In the genomic region with DNA sequence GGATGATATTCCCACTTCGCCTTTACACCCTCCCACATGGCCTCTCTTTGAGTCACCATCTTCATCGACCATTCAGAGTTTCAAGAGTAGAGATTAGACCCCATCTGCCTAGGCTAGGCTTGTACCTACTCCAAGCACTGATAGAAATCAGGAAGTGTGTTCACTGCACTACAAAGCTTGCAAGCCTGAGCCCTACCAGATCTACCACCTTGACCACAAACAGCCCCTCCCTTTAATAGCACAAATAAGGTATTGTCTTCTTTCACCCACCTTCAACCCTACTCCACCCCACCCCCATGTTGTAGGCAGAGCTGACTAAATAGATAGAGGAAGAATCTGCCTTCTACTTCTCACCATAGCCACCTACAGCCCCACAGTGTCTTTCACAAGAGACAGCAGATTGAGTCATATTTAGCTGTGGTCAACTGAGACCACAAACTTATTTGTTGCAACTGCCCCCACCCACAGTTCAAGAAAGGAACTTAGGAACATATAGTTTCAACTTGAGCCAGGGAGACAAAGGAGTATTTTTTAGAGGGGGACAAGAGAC, we compare ENCODE assay signal across 12 mouse cellular contexts. TPM values are rescaled to one million over a fixed set of nuclear protein-coding genes. Genes with fewer than 3 reads are reported as not detected.
DNase-seq lines count a peak whose midpoint lies in the region; ATAC-seq lines count a peak whose summit lies in the region.
"Had no signal": no experiment of that assay in that cellular context is flagged by ENCODE, and none has a peak within 500 bp of the region (broad histone marks: within the 10 kb centered on the region; RNA-seq: fewer than 3 reads in every experiment).

No protein-coding gene starts in this region.

- H3K4me2 ChIP-seq in heart, embryonic 11.5 days: no peak overlapping the region
- H3K4me2 ChIP-seq: neural tube, embryonic 13.5 days had no signal

- H3K27me3 ChIP-seq in heart, embryonic 11.5 days (ENCODE audit: control insufficient read depth, insufficient read depth, low read length): no peaks in the 10 kb centered on the region
- H3K27me3 ChIP-seq: neural tube, embryonic 13.5 days had no signal

- no peak overlapping the region for H3K9ac ChIP-seq in heart, embryonic 11.5 days (ENCODE audit: low read depth, low read length)
- H3K9ac ChIP-seq: neural tube, embryonic 13.5 days had no signal

- H3K36me3 ChIP-seq in heart, embryonic 11.5 days (ENCODE audit: control insufficient read depth, insufficient read depth, low read length): no peaks in the 10 kb centered on the region
- H3K36me3 ChIP-seq in macrophage (ENCODE audit: inconsistent target): peaks cover 22% of the 10 kb centered on the region; the same call in 1 of the 2 replicates
- H3K36me3 ChIP-seq: forebrain, embryonic 10.5 days; neural tube, embryonic 13.5 days had no signal

- H3K79me2 ChIP-seq in macrophage (ENCODE audit: inconsistent target): peaks cover 77% of the 10 kb centered on the region

- ATAC-seq in heart, embryonic 11.5 days (replicated peaks; ENCODE audit: insufficient number of reproducible peaks, low FRiP score, low TSS enrichment): no peak
- no peak for ATAC-seq in megakaryocyte-erythroid progenitor cell, adult 5-6 weeks (replicated peaks; ENCODE audit: low FRiP score, low TSS enrichment, poor library complexity, severe bottlenecking)

- DNase-seq in heart, adult 11 months: peak; percentile 94
- peak; percentile 59 for DNase-seq in 3T3-L1 (ENCODE audit: low read depth, low spot score)
- DNase-seq in brain, adult 2 months (ENCODE audit: low read depth, low spot score): peak; percentile 35
- no peak for DNase-seq in adrenal gland, postnatal 25 days
- DNase-seq in ovary, postnatal 36 days (ENCODE audit: low spot score): no peak
- DNase-seq: left cerebral cortex, postnatal 4 days; right cerebral cortex, postnatal 14 days had no signal

- no peak overlapping the region for H3K4me3 ChIP-seq in heart, embryonic 11.5 days (ENCODE audit: low read depth, low read length)
- H3K4me3 ChIP-seq in macrophage (ENCODE audit: inconsistent target): no peak overlapping the region
- H3K4me3 ChIP-seq: forebrain, embryonic 10.5 days; neural tube, embryonic 13.5 days had no signal

- 64% methylated on average over 2 of the region's 2 CpGs for WGBS in heart, embryonic 11.5 days (ENCODE audit: insufficient replicate concordance)
- 14% methylated on average over 2 of the region's 2 CpGs for WGBS in macrophage (ENCODE audit: missing documents)

- no peak overlapping the region for H3K27ac ChIP-seq in heart, embryonic 11.5 days (ENCODE audit: low read depth, low read length)
- H3K27ac ChIP-seq in macrophage: peak overlapping the region; percentile 99
- H3K27ac ChIP-seq: forebrain, embryonic 10.5 days; neural tube, embryonic 13.5 days had no signal

- H3K4me1 ChIP-seq in heart, embryonic 11.5 days (ENCODE audit: control insufficient read depth, insufficient read depth, low read length): no peaks in the 10 kb centered on the region
- H3K4me1 ChIP-seq: forebrain, embryonic 10.5 days; neural tube, embryonic 13.5 days had no signal

- no peaks in the 10 kb centered on the region for H3K9me3 ChIP-seq in heart, embryonic 11.5 days (replicated peaks; ENCODE audit: control insufficient read depth, low read length)
- H3K9me3 ChIP-seq: neural tube, embryonic 13.5 days had no signal

RNA-seq across cellular contexts. Expression of a gene that starts 8.1 kb away (rescaled TPM):
- polyA plus RNA-seq in heart, embryonic 11.5 days (2014; fragmentation: Nextera tagmentation; extraction: Ambion mirVana): 0.82 and 1.0 TPM in 2 replicates
- total RNA-seq in macrophage (2018; cell fraction: chromatin; rRNA removed): 1,000 to 10,000 TPM in 1 of 26 experiments, 100 to 1,000 TPM in 23, 10 to 100 TPM in 2; 80.4 to 1,046 (median 544) TPM
- 100 to 1,000 TPM; 256 to 461 (median 350) TPM for total RNA-seq in macrophage (2018; cell fraction: cytosol; rRNA removed)
- 100 to 1,000 TPM; 115 to 632 (median 409) TPM for total RNA-seq in macrophage (2018; cell fraction: nucleus; rRNA removed)
- polyA plus RNA-seq in macrophage (2018): 262 to 376 TPM (median 298 TPM) in 3 replicates
- total RNA-seq in adrenal gland, postnatal 25 days (2021): 1.7 and 3.8 TPM in 2 replicates
- total RNA-seq in megakaryocyte-erythroid progenitor cell, adult 5-6 weeks (2014; fragmentation: Nextera tagmentation): 1.0 and 6.1 TPM in 2 replicates
- 5.6 and 20.0 TPM in 2 replicates for total RNA-seq in megakaryocyte-erythroid progenitor cell, adult 5-6 weeks (2017)

RNA-seq across cellular contexts. Expression of a gene that starts 39.6 kb away (rescaled TPM):
- 36.4 and 41.9 TPM in 2 replicates for polyA plus RNA-seq in heart, embryonic 11.5 days (2014; fragmentation: Nextera tagmentation; extraction: Ambion mirVana)
- total RNA-seq in macrophage (2018; cell fraction: chromatin; rRNA removed): 100 to 1,000 TPM in 11 of 26 experiments, 10 to 100 TPM in 15; 16.1 to 184 (median 88.4) TPM
- 1 to 10 TPM; 1.7 to 8.2 (median 3.6) TPM for total RNA-seq in macrophage (2018; cell fraction: cytosol; rRNA removed)
- total RNA-seq in macrophage (2018; cell fraction: nucleus; rRNA removed): 10 to 100 TPM; 13.9 to 96.4 (median 40.7) TPM
- 3.1 to 10.3 TPM (median 5.1 TPM) in 3 replicates for polyA plus RNA-seq in macrophage (2018)
- 46.2 and 54.1 TPM in 2 replicates for total RNA-seq in adrenal gland, postnatal 25 days (2021)
- total RNA-seq in megakaryocyte-erythroid progenitor cell, adult 5-6 weeks (2014; fragmentation: Nextera tagmentation): 13.2 and 22.8 TPM in 2 replicates
- 5.4 and 6.6 TPM in 2 replicates for total RNA-seq in megakaryocyte-erythroid progenitor cell, adult 5-6 weeks (2017)

Comparison
In these comparisons a context has a peak if more than half of its experiments do, and no peak if none do; other contexts are left out.
1. DNase-seq: peak in heart, adult 11 months (single experiment), 3T3-L1 (single experiment) and brain, adult 2 months (single experiment); none in adrenal gland, postnatal 25 days (single experiment) and ovary, postnatal 36 days (single experiment).